In the genomic region with DNA sequence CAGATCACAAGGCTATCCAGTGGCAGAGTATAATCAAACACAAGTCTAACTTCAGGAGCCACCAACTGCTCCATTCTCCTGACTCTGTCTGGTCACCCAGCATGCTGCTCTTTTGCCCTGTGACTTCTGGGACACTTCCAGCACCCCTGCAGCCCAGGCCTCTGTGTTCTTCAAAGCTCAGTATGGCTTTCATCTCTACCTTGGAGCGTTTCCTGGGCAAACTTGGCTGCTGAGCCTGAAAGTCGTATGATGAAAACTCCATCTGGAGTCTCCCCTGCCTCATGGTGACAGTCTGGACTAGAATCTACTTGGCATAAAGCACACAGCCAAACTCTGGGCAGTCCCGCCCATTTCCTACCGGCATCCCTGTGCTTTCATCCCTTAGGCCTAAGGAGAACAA, we compare ENCODE assay signal across 18 mouse cellular contexts.
DNase-seq lines count a peak whose midpoint lies in the region; ATAC-seq and TF ChIP-seq lines count a peak whose summit lies in the region.
"Had no signal": no experiment of that assay in that cellular context is flagged by ENCODE, and none has a peak within 500 bp of the region (broad histone marks: within the 10 kb centered on the region; RNA-seq: fewer than 3 reads in every experiment).

No protein-coding gene starts in this region.

- H3K4me1 ChIP-seq in midbrain, postnatal 0 days (ENCODE audit: insufficient read depth, low read length) = peaks cover 8% of the 10 kb centered on the region
- peaks cover 15% of the 10 kb centered on the region for H3K4me1 ChIP-seq in midbrain, embryonic 15.5 days
- no peaks in the 10 kb centered on the region for H3K4me1 ChIP-seq in kidney, adult 2 months (ENCODE audit: control insufficient read depth, insufficient read depth, low read length)

- WGBS in midbrain, postnatal 0 days = 76% methylated on average over 4 of the region's 4 CpGs
- WGBS in midbrain, embryonic 15.5 days = 75% methylated on average over 4 of the region's 4 CpGs
- WGBS in kidney, adult 2 months = 74% methylated on average over 4 of the region's 4 CpGs

- intact Hi-C loops in left cerebral cortex, postnatal 36 days (cut with DNase I) = loop anchor here (5.0 kb wide), 1 partner anchor 89 kb away; no protein-coding TSS in a partner anchor

- no peak for TF ChIP-seq CTCF in midbrain, postnatal 0 days (IDR thresholded peaks at IDR 0.05)
- TF ChIP-seq CTCF in kidney, adult 2 months (conservative IDR thresholded peaks at IDR 0.05; ENCODE audit: insufficient read depth, insufficient read length, low read depth, low read length) = no peak

- no peaks in the 10 kb centered on the region for H3K27me3 ChIP-seq in midbrain, postnatal 0 days (ENCODE audit: insufficient read depth, low read length)
- H3K27me3 ChIP-seq in midbrain, embryonic 15.5 days (replicated peaks) = no peaks in the 10 kb centered on the region
- no peaks in the 10 kb centered on the region for H3K27me3 ChIP-seq in kidney, adult 2 months (replicated peaks; ENCODE audit: control insufficient read depth, insufficient read depth, low read length)
- H3K27me3 ChIP-seq: embryonic facial prominence, embryonic 13.5 days; forebrain, embryonic 13.5 days; heart, embryonic 15.5 days; limb, embryonic 13.5 days had no signal

- no peak overlapping the region for H3K4me2 ChIP-seq in midbrain, postnatal 0 days (ENCODE audit: low read depth, low read length, poor library complexity, severe bottlenecking)
- H3K4me2 ChIP-seq in midbrain, embryonic 15.5 days = no peak overlapping the region
- H3K4me2 ChIP-seq: embryonic facial prominence, embryonic 13.5 days; forebrain, embryonic 13.5 days; heart, embryonic 15.5 days; limb, embryonic 13.5 days had no signal

- H3K27ac ChIP-seq in midbrain, postnatal 0 days (ENCODE audit: low read depth, low read length) = no peak overlapping the region
- no peak overlapping the region for H3K27ac ChIP-seq in midbrain, embryonic 15.5 days
- no peak overlapping the region for H3K27ac ChIP-seq in kidney, adult 2 months (ENCODE audit: insufficient read depth, low read depth, low read length)
- H3K27ac ChIP-seq: embryonic facial prominence, embryonic 13.5 days; forebrain, embryonic 13.5 days; heart, embryonic 15.5 days; limb, embryonic 13.5 days had no signal

- no peaks in the 10 kb centered on the region for H3K9me3 ChIP-seq in midbrain, postnatal 0 days (ENCODE audit: low read length)
- no peaks in the 10 kb centered on the region for H3K9me3 ChIP-seq in midbrain, embryonic 15.5 days
- H3K9me3 ChIP-seq: embryonic facial prominence, embryonic 13.5 days; forebrain, embryonic 13.5 days; heart, embryonic 15.5 days; limb, embryonic 13.5 days had no signal

- peak; percentile 50 for DNase-seq in midbrain, postnatal 0 days (ENCODE audit: low spot score)
- peak; percentile 85 to 90 for DNase-seq in cerebellum, postnatal 25 days
- DNase-seq in left cerebral cortex, postnatal 36 days (ENCODE audit: low spot score in 2 of 2) = peak; percentile 31 to 35
- DNase-seq in urinary bladder, postnatal 25 days (ENCODE audit: low spot score) = no peak
- DNase-seq in thymus, postnatal 25 days = no peak
- no peak for DNase-seq in thymus, postnatal 14 days
- DNase-seq in kidney, adult 2 months = no peak
- DNase-seq: adrenal gland, postnatal 36 days; gastrocnemius, postnatal 14 days; kidney, postnatal 4 days; lung, postnatal 4 days had no signal

- no peak for ATAC-seq in midbrain, postnatal 0 days (ENCODE audit: low FRiP score)
- no peak for ATAC-seq in midbrain, embryonic 15.5 days (replicated peaks)
- ATAC-seq: forebrain, embryonic 13.5 days; intestine, embryonic 16.5 days; midbrain, embryonic 16.5 days had no signal

- TF ChIP-seq POLR2A in kidney, adult 2 months (IDR thresholded peaks at IDR 0.05; ENCODE audit: low read depth, low read length) = no peak

- H3K36me3 ChIP-seq in midbrain, postnatal 0 days (ENCODE audit: insufficient read depth, low read length) = no peaks in the 10 kb centered on the region
- no peaks in the 10 kb centered on the region for H3K36me3 ChIP-seq in midbrain, embryonic 15.5 days (replicated peaks)
- no peaks in the 10 kb centered on the region for H3K36me3 ChIP-seq in kidney, adult 2 months (ENCODE audit: control insufficient read depth, insufficient read depth, low read length)
- H3K36me3 ChIP-seq: embryonic facial prominence, embryonic 13.5 days; heart, embryonic 15.5 days; limb, embryonic 13.5 days had no signal

- H3K9ac ChIP-seq in midbrain, postnatal 0 days (replicated peaks; ENCODE audit: low read length, poor library complexity, severe bottlenecking) = no peak overlapping the region
- H3K9ac ChIP-seq in midbrain, embryonic 15.5 days = no peak overlapping the region
- H3K9ac ChIP-seq: embryonic facial prominence, embryonic 13.5 days; forebrain, embryonic 13.5 days; heart, embryonic 15.5 days; limb, embryonic 13.5 days had no signal

- no peak overlapping the region for H3K4me3 ChIP-seq in midbrain, postnatal 0 days (ENCODE audit: low read depth, low read length)
- no peak overlapping the region for H3K4me3 ChIP-seq in midbrain, embryonic 15.5 days
- H3K4me3 ChIP-seq in kidney, adult 2 months (ENCODE audit: insufficient read depth, low read depth, low read length) = no peak overlapping the region
- H3K4me3 ChIP-seq: embryonic facial prominence, embryonic 13.5 days; forebrain, embryonic 13.5 days; heart, embryonic 15.5 days; limb, embryonic 13.5 days had no signal

Comparison
In these comparisons a context has a peak if more than half of its experiments do, and no peak if none do; other contexts are left out.
1. DNase-seq: peak in midbrain, postnatal 0 days (single experiment), cerebellum, postnatal 25 days (2 of 2) and left cerebral cortex, postnatal 36 days (2 of 2); none in urinary bladder, postnatal 25 days (single experiment), thymus, postnatal 25 days (single experiment), thymus, postnatal 14 days (single experiment) and kidney, adult 2 months (single experiment).